Mouse (Mus musculus): ENCODE measurements around the gene Msrb3. TPM values are rescaled to one million over a fixed set of nuclear protein-coding genes. Genes with fewer than 3 reads are reported as not detected.
A peak's percentile ranks its signal among the peaks of the same experiment; 100 is the strongest.
"Not testable (repeated sequence)": the region's sequence is repeated elsewhere in the genome, so short reads cannot be mapped to it uniquely, and the experiment has no call there.

Msrb3 gene
- total RNA-seq, 4 experiments from 2014 or later, result 84.9 to 110 (median 102) TPM

- peak; percentile 61 for DNase-seq (ENCODE audit: low spot score)
Observed at GRCm38 (mm10) chr10:120751295-120751722, 147.6 kb downstream of the Msrb3 start.

DNA sequence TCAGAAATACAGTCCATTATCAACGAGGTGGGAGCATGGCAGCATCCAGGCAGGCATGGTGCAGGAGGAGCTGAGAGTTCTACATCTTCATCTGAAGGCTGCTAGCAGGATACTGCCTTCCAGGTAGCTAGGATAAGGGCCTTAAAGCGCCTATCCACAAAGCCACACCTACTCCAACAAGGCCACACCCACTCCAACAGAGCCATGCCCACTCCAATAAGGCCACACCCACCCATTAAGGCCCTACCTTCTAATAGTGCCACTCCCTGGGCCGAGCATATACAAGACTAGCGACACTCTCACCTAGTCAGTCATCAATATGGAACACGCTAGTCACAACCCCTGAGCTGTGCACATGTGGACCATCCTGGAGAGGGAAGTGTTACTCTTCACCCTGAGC is 149.3 kb downstream of the Msrb3 start:
- DNase-seq (ENCODE audit: low spot score), result not testable (repeated sequence)

DNA sequence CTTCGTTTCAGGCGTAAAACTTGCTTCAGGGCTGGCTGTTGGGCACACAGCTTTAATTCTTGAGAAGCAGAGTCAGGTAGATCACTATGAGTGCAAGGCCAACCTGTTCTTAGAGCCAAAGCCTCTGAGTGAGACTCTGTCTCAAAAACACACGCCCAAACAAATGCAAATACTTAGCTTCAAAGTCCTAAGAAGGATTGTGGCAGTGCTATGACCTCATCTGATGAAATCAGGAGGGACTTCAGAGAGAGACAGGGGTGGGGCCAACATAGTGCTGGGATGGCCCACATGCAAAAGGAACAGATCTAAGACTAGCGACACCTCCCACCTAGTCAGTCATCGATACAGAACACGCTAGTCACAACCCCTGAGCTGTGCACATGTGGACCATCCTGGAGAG is 150.7 kb downstream of the Msrb3 start:
- no peak for DNase-seq (ENCODE audit: low spot score)

DNA sequence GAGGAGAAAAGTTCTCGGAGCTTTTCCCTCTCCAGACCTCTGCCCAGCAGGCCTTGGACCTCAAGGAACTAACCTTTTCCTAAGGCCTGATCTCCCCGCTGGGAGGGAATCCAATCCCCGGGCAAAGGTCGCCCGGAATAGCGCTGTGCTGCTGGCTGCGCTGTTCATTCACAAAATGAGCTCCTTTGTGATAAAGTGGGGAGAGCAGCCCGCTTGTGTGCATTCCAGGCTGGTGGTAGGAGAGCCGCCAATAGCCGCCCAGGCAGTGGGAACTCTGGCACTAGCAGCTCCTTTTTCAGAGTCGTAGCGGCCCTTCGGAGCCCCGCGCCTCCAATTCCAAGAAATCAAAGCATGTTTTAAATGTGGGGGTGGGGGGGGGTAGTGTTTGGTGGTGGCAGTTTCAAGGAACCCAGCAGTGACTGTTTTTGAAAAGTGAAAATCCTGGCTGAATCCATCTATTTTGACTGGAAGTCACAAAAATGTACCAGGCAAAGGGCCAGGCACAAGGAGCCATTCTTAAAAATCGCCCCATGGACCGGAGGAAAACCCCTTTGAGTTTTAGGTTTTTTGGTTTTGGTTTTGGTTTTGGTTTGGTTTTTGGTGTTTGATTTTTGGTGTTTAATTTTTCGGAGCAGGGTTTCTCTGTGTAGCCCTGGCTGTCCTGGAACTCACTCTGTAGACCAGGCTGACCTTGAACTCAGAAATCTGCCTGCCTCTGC is 153.6 kb downstream of the Msrb3 start:
- peak; percentile 27 for DNase-seq (ENCODE audit: low spot score)

DNA sequence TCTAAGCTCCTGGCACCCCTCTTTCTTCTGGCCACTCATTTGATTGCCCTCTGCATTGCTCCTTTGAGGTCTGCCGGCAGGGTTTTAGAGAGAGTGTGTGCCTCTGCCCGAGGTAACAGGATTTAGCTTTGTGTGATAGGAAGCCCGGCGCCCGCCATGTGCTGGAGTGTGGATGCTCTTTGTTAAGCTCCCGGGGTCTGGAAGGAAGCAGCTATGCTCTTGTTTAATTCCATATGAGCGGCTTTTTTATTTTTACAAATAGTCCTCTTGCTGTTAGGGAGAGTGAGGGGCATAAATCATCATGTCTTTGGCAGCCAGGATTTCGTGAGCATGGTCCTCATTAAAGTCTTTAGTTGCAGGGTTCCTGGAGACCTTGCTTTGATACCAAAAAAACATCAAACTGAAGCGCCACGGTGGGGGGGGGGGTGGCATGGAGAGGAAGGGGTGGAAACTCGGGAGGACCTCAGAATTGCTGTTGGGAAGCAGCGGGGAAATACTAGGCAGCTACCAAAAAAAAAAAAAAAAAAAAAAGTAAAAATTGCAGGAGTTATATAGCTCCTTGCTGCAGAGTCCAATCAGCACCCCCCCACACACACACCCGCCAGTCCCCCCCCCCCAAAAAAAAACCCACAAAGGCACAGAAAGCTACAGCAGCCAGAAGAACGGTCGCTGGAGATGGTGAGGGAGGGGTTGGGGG is 154.3 kb downstream of the Msrb3 start:
- DNase-seq (ENCODE audit: low spot score), result no peak

DNA sequence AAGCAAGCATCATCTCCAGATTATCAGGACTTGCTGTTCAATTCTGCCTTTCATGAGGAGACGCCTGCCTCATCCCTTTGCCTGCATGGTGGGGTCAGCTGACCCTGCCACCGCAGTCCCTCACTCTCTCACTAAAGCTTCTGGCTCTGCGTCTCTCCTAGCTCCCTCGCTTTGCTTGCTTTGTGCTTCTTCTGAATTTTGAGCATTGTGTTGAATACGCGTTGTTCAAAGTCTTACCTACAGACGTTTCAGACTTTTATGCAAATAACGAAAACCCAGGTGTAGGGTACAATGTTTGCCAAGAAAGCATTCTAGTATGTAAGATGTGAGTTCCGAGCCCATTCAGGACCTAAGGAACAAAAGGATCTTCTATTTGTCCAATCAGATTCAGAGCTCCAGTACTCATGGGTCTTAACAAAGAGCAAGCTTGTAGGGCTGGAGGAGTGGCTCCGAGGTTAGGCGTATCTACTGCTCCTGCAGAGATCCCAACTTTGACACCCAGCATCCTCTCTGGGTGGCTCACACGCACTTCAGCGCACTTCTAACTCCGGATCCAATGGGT is 162.3 kb downstream of the Msrb3 start:
- no peak for DNase-seq (ENCODE audit: low spot score)

DNA sequence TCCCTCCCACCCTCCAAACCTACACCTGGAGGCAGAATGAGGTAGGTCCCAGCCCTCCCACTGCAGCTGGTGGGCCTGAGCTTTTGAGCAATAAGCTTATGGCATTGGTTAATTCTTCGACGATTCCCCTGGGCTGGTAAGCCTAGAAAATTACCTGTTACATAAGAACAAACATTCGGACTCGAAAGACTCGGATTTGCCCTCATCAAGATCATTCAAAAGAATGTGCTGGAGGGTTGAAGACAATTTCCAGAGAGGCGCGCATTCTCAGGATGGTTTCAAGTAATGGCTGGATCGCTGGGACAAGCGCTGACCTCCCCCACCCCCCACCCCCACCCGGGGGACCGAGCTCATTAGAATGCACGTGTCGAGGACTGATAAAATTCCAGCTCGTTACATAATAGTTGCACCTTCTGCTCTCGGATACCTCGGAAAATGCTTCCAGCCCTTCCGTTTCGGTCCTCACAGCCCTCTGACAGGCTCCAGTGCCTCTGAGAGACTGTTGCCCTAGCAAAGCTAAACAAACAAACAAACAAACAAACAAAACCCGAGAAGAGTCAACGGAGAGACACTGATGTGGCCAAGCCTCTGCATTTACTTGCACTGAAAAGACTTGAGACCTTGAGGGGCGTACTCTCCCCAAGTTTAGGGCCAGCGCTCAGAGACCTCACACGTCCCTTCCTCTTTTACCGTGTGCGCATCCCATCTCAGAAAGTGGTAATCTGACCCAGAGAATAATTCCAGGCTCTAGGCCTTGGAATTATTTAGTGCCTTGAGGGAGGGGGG is 163.0 kb downstream of the Msrb3 start:
- DNase-seq (ENCODE audit: low spot score), result no peak

DNA sequence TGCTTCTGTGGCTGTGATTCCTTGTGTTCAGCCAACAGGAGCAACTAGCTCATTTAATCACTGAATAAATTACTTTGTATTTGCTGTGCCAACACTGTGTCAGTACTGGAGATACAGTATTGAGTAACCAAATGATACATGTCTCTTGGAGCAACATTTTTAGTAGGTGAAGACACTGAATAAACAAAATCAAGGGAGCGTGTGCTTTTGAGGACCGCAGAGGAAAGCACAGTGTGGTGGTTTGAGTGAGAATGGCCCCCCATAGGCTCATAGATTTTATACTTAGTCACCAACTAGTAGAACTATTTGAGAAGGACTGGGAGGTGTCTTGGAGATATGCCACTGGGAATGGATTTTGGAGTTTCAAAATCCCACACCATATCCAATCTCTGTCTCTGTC is 164.5 kb downstream of the Msrb3 start:
- DNase-seq (ENCODE audit: low spot score), result no peak

Other genes with a start within 250 kb of the Msrb3 start
- 10 to 100 TPM; 10.6 to 13.1 (median 12.5) TPM for gene Lemd3, start 80.2 kb upstream of the Msrb3 start, total RNA-seq (2022)
- gene Wif1, start 134.9 kb upstream of the Msrb3 start, total RNA-seq (2022), result 1 to 10 TPM; 2.2 to 5.2 (median 3.0) TPM

All from heart, adult 8-10 months (tissue).